Comparison of ENCODE assay signal across 15 mouse cellular contexts in genomic region chr3:54238891-54239290, GRCm38 (mm10).
DNase-seq lines count a peak whose midpoint lies in the region; TF ChIP-seq lines count a peak whose summit lies in the region.
"Had no signal": no experiment of that assay in that cellular context is flagged by ENCODE, and none has a peak within 500 bp of the region (broad histone marks: within the 10 kb centered on the region; RNA-seq: fewer than 3 reads in every experiment).

No protein-coding gene starts in this region.

- no peak overlapping the region for H3K4me3 ChIP-seq in gastrocnemius, adult 2 months
- H3K4me3 ChIP-seq: hindbrain, embryonic 10.5 days; midbrain, embryonic 13.5 days; neural tube, embryonic 13.5 days had no signal

- no peak for TF ChIP-seq CTCF in gastrocnemius, adult 2 months (IDR thresholded peaks at IDR 0.05)

- DNase-seq in gastrocnemius, adult 2 months = peak; percentile 67
- no peak for DNase-seq in gastrocnemius, postnatal 10 days
- DNase-seq in ovary, adult 18-20 months (ENCODE audit: low spot score) = peak; percentile 14
- DNase-seq in ovary, postnatal 10 days (ENCODE audit: low spot score) = no peak
- peak; percentile 10 to 22 for DNase-seq in heart, postnatal 14 days
- DNase-seq in skeletal muscle tissue, adult 2 months (ENCODE audit: low read depth, low spot score) = peak; percentile 54
- no peak for DNase-seq in thymus, postnatal 4 days
- no peak for DNase-seq in frontal cortex, adult 2 months (ENCODE audit: extremely low spot score in 1 of 2, low spot score in 1 of 2)
- DNase-seq: cerebellum, adult 18-20 months; kidney, adult 8-10 months; right cerebral cortex, postnatal 4 days had no signal

- intact Hi-C loops in gastrocnemius, adult 2 months (cut with DNase I) = no loop called here
- intact Hi-C loops in heart, postnatal 14 days (cut with DNase I) = no loop called here

- no peak overlapping the region for H3K27ac ChIP-seq in gastrocnemius, adult 2 months
- H3K27ac ChIP-seq: hindbrain, embryonic 10.5 days; liver, embryonic 14.5 days; midbrain, embryonic 13.5 days; neural tube, embryonic 13.5 days had no signal

Comparison
In these comparisons a context has a peak if more than half of its experiments do, and no peak if none do; other contexts are left out.
1. DNase-seq: peak in gastrocnemius, adult 2 months (single experiment), ovary, adult 18-20 months (single experiment), heart, postnatal 14 days (2 of 2) and skeletal muscle tissue, adult 2 months (single experiment); none in gastrocnemius, postnatal 10 days (single experiment), ovary, postnatal 10 days (single experiment), thymus, postnatal 4 days (single experiment) and frontal cortex, adult 2 months (0 of 2).